Mouse (Mus musculus) G1E (cell line): ENCODE results near the gene Mylk.

ENCODE experiments used
- CTCF ChIP-seq: IDR thresholded peaks from 2 replicates; pipeline ENCODE4 v1.5.1; 2012; ENCODE audit warnings: low read depth, low read length, inconsistent platforms, mixed read lengths
- GATA1 ChIP-seq: IDR thresholded peaks from 2 replicates; pipeline ENCODE4 v1.6.1; 2012; ENCODE audit warnings: borderline replicate concordance, low read length, inconsistent platforms, mixed read lengths
- POLR2AphosphoS5 ChIP-seq: IDR thresholded peaks from 2 replicates; pipeline ENCODE4 v1.6.1; 2012; ENCODE audit warnings: low read depth, low read length, inconsistent platforms; ENCODE audit not compliant: insufficient replicate concordance

DNA sequence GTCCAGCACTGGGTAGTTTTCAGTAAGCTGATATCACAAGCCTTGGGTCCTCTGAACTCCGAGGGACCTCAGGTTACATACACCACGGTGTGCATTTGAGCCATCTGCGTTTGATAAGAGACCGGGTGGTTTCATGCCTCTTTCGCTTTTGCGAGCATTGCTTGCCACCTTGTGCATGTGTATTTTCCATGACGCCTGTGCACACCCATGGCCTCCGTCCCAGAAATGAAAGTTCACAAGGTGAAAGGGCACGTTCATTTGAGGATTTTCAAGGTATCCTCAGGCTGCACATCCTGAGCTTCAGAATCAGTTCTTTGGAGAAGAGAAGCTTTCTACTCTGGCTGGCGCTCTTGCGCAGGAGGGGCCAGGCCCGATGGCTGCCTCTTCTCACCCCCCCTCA is 227.5 kb downstream of the Mylk start:
- TF ChIP-seq CTCF (no peak), GATA1 (no peak), POLR2AphosphoS5 (no peak)
